Mouse (Mus musculus): ENCODE results near the gene B3gnt9.

The B3gnt9 gene

DNA sequence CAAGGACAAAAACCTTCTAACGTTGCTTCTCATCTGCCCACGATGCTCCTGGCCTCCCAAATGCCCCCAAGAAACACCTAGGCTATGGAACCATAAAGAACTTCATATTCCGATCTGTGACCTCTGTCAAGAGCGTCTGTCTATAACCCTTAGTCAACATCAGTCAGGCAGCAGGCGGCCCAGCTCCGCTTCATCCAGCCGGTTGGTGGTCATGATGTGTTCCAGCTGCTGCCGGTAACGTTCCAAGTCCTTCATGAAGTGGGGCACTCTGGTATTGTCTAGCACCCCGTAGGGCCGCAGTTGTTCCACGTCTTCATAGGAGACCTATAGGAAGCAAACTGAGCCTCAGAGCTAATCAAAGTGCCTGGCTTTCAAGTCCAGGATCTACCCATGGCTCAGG lies 26.9 kb upstream of the B3gnt9 start:
- DNase-seq: no peak

DNA sequence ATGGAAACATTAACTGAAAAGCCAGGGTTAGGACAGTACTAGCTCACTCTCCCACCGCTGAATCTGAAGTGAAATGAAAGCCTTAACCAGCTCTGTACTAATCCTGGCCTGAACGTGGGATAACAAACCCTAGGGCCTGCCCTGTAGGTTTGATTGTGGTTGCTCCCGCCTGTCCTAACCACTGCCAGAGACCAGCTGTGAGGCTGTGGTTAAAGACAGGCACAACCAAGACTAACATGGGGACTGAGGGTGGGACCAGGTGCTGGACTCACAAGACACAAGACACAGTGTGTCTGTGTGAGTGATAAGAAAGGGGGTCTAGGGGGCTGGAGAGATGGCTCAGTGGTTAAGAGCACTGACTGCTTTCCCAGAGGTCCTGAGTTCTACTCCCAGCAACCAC lies 25.6 kb upstream of the B3gnt9 start:
- DNase-seq: no peak

DNA sequence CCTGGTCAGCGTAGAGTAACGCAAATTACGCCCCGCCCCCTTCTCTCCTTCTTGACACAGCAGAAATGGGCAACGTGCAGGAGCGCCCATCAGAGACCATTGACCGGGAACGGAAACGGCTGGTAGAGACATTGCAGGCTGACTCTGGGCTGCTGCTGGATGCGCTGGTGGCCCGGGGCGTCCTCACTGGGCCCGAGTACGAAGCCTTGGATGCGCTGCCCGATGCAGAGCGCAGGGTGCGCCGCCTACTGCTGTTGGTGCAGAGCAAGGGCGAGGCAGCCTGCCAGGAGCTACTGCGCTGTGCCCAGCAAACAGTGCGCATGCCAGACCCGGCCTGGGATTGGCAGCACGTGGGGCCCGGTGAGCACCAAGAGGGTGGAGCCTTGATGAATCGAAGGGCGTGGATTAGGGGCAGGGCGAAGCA lies 24.0 kb upstream of the B3gnt9 start:
- peak; percentile 81 for DNase-seq

DNA sequence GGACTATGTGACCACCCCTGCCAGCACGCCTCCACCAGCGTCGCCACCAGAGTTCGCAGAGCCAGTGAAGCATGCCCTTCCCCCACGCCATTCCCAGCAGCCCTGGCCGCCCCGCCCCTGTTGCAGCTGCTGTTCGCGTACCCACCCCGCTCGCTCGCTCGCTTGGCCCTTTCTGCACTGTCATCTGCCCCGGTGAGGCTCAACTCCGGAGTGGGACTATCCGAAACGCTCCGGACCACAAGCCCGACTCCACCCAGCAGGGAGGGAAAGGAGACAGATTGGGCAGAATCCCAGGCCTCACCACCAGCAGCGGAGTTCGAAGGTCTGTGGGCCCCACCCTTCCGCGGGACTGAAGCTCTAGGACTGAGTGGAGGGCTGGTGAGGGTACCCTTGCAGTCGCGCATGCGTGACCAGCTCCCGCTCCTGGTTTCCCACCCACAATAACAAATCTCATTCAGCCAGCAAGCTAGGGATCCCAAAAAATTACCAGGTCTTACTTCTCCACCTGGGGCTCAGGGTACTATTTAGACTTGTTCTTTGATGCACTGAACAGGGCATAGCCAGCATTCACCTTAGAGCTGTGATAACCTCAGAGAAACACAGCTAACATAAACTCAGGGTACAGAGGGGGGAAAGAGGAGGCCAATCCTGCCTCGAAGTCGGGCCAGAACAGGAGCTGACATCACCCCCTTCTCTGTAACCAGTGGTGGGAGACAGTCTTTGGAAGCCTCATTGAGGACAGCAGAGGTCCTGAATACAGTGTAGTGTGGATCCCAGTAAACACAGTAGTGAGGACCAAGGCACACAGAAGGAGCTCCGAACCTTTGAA lies 21.6 kb upstream of the B3gnt9 start:
- DNase-seq: peak; percentile 78

DNA sequence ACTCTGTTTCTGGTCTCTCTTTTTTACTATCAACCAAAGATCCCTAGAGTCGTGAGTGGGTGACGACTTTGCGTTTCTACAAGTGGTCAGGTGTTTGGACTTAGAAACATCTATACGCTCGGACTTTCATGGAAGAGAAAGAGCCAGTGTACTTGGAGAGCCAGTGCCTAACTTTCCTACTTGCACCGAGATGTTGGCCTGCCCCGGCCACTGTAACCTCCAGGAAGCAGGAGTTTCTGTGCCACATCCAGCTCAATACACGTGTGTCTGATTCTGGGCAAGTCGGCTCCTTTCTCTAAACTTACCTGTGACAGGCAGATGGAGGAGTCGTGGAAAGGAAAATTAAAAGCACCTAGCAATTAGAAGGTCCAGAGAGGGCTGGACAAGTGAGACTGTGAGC lies 20.9 kb upstream of the B3gnt9 start, which contains the start of gene Nol3:
Nol3 (plus strand) TSS at position 301 of the 400 bp plus-strand sequence.
- DNase-seq: no peak

DNA sequence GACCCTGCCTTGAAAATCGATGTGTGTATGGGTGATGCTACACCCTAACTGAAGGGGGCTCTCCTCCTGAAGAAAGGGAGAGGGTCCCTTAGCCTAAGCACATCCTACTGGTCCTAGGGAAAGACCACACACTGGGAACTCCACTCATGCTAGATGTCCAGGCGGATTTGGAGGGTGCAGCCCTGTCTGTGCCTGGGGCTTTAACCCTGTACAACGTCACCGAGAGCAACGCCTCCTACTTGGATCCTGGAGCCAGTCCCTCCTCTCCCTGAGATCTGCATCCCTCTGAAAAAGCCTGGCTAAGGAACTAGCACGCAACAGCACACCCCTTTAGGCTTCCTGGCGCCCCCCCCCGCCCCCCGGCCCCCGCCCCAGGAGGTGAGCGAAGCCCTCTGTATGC lies 20.4 kb upstream of the B3gnt9 start:
- DNase-seq: no peak

DNA sequence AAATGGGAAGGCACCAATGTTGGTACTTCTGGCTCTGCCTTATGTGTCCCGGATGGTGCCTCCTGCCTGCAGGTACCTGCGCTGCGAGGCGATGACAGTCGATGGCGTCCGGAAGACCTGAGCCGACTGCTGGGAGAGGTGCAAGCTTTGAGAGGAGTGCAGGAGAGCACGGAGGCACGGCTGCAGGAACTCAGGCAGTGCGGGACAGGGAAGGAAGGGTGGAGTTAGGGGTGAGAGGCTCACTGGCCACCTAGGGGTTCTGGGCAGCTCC lies 15.9 kb upstream of the B3gnt9 start:
- DNase-seq: no peak

DNA sequence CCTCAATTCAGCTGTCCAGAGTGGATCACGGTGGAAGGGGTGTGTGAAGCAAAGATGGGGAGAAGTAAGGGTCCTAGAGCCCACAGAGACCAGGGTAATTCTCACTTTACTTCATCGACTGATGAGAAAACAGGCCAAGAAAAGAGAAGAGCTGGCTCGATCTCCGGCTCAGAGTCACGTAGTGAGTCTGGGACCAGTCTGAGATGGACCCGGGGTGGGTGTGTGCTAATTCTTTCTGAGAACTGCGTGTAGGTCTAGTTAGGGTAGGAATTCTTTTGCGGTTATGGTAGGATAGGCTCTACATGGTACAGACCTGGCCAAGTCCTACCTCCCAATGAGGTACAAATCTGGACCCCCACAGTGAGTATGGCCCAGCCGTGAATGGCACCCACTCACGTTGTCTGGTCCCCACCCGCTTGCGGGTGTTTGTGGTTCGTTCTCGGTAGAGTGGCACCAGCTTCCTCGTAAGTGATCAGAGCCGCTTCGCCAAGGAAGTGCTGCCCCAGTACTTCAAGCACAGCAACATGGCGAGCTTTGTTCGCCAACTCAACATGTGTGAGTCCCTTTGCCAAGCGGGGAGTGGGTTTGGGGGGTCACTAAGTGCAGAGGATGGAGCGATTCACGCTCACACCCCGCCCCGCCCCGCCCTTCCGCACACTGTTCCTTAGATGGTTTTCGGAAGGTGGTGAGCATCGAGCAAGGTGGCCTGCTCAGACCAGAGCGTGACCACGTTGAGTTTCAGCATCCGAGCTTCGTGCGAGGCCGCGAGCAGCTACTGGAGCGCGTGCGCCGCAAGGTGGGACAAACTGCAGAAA lies 15.4 kb upstream of the B3gnt9 start:
- DNase-seq: no peak

DNA sequence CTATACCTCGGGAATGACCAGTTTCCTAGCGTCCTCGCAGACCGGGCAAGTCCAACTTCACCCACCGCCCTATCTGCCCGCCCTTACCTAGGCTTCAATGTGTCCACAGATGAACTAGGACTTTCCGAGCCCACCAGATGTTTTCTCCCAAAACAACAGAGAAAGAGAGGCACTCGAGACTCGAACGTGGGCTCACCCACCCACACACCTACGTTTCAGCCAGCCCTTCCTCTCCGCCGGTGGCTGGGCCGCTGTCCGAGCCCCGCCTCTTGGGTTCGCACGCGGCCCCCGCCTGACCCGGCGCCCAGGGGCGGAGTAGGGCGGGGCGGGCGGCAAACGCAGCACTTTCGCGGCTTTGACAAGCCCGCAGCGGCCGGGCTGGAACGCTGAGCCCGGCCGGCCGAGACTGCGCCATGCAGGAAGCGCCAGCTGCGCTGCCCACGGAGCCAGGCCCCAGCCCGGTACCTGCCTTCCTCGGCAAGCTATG lies 14.6 kb upstream of the B3gnt9 start, which contains the start of gene Hsf4:
Hsf4 (plus strand) TSS at position 341 of the 487 bp plus-strand sequence.
- peak; percentile 76 for DNase-seq

DNA sequence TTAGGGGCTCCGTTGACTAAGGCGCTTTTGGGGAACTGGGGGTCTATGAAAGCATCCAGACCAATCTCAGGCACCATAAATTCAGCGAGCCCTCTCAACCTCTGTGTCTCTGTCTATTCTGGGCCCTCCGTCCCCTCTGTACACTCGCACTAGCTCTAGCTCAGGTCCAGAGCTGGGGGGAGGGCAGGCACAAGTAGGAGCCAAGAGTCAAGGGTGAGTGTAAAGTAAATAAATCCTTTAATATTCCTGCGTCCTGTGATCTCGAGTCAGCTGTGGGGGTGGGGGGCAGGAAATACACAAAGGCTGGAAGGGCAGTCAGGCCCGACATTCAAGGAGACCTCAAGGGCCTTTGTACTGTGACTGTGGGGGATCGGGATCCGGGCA lies 14.1 kb upstream of the B3gnt9 start:
- DNase-seq: peak; percentile 57

DNA sequence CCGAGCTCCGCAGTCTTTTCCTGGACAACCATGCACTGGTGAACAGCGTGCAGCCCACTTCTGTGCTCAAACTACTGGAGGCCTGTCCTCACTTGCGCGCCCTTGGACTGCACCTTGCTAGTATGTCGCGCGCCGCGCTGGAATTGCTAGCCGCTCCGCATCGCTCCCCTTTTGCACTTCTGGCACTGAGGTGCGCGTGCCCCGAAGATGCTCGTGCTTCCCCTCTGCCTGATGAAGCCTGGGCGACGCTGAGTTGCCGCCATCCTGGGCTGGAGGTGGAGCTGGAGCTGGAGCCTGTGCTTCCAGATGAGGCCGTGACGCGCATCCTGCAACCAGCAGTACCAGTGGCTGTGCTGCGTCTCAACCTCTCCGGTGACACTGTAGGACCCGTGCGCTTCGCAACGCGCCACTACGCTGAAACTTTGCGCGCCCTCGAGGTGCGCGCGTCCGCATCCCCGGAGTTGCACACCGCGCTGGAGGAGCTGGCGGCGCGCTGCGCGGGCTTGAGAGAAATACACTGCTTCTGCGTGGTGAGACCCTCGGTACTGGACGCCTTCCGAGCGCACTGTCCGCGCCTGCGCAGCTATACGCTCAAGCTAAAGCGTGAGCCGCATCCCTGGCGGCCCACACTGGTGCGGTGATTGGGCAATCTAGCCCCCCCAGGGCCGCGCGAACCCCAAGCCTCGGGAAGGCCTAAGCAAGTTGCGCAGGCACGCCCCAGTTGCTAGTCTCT lies 13.6 kb upstream of the B3gnt9 start:
- peak; percentile 66 for DNase-seq

DNA sequence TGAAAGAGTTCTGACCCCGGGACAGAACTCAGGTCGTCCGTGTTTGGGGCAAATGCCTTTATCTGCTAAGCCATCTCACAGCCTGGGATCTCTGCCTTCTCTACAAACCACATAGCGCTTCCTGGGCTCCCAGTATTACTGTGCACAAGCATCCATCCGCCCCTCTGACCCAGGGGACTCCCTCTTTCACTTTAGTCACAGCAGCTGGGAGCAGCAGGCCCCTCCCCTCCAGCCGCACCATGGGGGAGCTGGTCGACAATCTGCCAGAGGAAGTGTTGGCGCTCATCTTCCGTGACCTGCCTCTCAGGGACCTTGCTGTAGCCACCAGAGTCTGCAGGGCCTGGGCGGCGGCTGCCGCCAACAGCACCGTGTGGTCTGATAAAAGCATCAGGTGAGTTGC lies 11.8 kb upstream of the B3gnt9 start:
- no peak for DNase-seq

DNA sequence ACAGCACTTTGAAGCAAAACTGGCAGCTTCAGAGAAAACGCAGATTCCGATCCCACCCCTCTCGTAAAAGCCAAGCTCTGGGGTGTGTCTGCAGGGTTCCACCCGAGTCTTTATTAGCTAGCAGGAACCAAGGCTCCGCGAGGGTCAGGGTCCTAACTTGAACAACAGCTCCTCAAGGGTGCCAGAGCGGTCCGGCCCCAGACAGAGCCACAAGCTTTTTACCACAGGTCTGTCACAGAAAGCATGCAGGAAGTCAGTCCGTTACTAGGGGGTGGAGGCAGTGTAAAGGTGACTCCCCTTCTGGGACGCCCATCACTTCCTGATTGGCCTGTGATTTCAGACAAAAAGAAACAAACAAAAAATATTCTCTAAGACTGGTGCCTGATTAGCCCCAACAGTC lies 10.2 kb upstream of the B3gnt9 start:
- DNase-seq: peak; percentile 41

DNA sequence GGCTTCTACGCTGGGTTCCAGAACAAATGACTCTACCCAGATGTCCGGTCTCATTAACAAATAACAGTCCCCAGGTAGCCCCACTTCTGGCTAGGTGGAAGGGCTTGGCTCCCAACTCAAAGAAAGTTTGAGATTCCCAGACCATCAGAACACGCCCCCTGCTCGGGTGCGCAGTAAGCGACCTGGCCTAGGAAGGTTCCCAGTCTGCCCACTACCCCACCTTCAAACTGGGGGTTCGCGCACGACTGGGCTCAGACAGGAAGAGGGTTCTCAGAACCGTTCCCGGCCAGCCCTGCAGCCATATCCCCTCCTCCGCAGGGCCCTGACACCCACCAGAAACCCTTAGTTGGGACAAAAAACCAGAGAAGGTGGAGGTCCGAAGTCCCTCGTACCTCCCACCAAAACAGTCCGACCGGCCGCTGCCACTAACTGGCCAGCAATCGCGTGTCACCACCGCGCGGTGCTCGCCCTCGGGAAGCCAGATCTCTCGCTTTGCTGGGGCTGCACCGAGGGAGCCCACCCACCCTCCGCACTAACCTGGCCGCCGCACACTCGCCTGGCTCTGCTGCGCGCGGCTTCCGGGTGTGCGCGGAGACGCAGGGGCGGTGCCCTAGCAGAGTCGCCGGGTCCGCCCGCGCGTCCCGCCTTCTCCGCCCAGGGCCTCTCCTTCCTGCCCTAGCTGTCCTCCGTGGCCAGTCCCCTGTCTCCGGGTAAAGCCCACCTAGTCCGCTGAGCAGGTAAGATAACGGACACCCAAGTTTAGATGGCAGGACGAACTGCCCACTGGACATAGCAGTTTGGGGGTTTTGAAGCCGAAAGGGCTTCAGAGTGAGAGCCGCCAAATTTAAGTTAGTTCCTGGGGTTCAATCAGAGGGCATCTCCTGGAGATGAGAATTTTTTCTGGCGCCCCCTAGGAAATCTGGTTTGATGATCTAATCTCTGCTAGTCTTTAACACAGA lies 9.3 kb upstream of the B3gnt9 start, which contains the start of the genes Tradd and Fbxl8:
Tradd (minus strand) TSS at position 586 of the 959 bp plus-strand sequence.
Fbxl8 (plus strand) TSS at position 625 of the 959 bp plus-strand sequence.
- peak; percentile 88 for DNase-seq

DNA sequence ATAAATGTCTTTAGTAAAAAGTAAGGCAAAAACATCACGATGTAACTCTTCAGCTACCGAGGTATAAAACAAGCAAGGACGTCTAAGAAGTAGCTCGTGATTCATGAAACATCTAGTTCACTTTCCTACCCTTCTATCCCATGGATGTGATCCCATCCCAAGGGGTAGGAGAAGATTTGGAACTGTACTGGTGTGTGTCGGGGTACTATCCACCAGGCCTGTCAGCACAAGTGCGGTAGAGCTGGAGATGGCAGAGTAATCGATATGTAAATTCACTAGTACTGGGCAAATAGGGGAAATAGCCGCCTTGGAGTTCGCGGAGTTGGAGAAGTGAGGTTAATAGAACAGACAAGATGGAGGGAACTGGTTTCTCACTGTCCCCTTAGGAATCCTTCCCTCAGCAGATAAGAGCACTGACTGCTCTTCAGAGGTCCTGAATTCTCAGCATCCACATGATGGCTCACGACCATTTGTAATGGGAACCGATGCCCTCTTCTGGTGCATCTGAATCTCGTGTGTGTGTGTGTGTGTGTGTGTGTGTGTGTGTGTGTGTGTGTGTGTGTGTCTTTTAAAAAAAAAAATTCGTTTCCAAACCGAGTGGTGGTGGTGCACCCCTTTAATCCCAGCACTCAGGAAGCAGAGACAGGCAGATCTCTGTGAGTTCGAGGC lies 8.4 kb upstream of the B3gnt9 start:
- DNase-seq: no peak

DNA sequence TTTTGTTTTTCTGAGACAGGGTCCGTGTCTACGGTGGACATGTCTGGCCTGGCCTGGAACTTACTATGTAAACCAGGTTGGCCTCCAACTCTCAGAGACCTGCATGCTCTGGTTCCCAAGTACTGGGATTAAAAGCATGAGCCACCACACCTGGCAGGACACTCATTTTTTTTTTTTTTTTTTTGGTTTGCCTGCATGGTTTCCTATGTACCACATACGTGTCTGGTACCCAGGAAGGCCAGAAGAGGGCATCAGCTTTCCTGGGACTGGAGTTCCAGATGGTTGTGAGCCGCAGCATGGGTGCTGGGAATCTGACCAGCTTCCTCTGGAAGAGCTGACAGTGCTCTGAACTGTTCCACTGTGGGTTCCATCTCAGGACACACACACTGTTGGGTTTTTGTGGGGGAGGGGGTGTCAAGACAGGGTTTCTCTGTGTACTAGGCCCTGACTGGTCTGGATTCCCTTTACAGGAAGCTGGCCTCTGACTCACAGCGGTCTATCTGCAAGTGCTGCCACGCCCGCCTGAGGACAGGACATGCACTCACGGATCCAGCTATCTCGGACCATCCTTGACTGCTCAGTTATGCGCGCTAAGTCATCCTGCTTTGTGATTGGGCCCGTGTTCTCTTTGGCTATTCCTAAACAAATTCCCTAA lies 6.5 kb upstream of the B3gnt9 start:
- DNase-seq: no peak

DNA sequence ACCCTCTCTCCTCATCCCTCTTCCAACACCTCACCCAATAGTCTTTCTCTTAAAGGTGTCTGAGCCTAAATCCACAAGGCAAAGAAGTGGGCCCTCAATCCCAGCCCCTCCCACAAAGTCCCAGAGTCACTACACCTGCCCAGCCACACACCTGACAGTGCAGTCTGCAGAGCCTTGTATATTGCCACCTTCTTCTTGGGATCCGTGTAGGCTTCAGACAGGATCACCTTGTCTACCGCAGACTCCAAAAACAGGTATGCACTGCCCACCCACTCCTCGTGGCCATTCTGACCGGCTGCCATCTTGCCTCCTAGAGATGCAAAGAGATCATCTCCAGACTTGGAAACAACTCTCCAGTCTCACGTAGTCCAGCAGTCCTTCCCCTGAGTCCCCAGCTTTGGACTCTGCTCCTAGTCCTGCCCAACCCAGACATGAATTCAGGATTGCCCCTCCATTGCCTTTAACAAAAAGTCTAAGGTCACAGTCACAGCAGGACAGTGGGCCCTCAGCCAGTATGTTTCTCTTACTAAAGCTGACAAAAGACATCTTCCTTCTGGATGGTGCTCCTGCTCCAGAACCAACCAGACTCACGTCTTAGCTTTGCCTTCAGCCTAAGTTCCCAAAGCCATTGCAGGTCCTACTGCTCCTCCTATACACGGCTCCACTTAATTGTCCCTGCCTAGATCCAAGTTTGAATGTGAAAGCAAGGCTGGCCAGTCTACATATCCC lies 5.6 kb upstream of the B3gnt9 start:
- no peak for DNase-seq

DNA sequence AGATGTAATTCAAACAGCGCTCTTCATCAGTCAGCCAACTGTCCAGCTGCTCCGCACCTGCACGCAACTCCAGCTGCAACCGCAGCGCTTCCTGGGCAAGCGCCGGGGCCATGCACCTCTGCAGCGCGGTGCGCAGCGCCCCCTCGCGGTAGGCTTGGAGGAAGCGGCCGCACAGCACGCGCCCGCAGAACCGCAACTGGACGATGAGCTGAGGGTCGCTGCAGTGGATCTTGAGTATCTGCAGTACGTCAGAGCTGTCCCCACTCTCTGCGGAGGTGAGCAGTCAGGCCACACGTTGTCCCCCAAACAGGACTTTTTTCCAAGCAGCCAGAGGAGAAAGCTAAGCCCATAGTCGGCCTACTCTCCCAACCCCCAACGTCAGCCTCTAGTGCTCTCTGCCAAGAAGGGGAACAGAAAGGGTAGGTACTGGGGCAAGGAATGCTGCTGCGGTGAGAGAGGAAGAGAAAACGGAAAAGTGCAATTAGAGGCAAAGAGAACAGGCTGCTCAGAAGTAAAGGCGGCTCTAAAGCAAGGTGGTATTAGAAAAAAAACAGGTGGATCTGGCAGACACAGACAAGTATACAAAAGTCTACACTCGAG lies 4.9 kb upstream of the B3gnt9 start:
- DNase-seq: peak; percentile 87

DNA sequence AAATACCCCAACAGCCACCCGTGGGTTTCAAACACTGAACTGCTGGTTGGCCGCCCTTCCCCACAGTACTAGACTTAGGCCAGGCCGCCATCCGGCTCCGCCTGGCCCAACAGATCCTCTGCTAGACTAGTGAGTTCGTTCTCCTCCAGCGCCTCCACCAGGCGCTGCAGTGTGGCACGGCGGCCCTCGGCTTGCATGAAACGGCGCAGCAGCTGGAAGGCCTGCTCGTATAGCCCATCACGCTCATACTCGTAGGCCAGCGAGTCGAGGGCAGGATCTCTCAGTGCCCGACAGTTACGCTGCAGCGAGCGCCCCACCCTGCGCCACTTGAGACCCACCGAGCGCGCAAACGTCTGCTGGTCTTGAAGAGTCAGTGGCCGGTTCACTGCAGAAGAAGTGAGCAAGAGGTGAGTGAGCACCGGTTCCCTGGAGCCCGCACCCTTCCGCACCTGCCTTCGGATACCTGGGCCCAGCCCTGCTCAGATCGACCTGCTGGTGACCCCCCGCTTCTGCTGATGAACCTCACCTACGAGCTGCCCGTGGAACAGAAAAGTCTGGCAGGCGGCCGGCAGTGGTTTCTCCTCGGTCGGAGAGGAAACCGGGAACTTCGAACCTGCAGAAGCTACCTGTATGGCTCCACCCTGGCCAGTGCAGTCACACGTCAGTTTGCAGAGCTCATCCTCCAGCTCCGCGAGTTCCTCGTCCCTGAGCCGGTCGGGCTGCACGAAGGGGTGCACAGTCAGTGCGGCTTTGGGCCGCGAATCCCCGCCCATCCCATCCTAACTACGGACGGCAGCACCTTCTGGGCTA lies 4.2 kb upstream of the B3gnt9 start:
- DNase-seq: peak; percentile 46
